Mouse (Mus musculus) gastrocnemius, postnatal 14 days (tissue): ENCODE data around the gene Camkmt. TPM values are rescaled to one million over a fixed set of nuclear protein-coding genes. Genes with fewer than 3 reads are reported as not detected.

Experiments
- DNase-seq: peaks from one replicate; pipeline ENCODE4 v3.0.0; 2021; ENCODE audit warnings: mixed read lengths
- intact Hi-C: fragments of 180-260 bp; cut with DNase I; formaldehyde crosslinking; loops from one replicate; pipeline ENCODE4 v1.15.1; 2025; ENCODE audit warnings: low total_unique reads
- total RNA-seq, 2 experiments: library from RNA; stranded (reverse); gene quantifications; 2 replicates each; pipeline ENCODE4 v1.2.3; 2021

Gene Camkmt
- total RNA-seq, 2 experiments from 2014 or later: 1.5 to 1.7 TPM

DNA sequence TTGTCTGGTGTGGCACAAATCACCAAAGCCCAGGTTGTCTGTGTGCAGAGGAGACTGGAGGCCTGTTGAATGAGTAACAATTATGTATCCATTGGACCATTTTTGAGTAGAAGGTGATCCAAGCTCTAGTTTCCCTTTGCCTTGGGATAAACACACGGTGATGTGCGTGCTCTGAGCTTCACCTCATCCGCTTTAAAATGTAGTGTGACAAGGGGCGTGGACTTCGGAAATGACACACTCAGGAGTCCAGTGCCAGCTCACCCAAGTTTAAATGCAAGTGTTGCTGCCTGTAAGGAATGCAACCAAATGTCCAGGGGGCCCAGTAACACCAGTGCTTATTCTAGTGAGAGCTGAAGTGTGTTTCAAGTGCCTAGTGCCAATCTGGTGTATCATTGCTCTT lies 392.7 kb downstream of the Camkmt start:
- no peak for DNase-seq
- intact Hi-C loops: no loop called here

DNA sequence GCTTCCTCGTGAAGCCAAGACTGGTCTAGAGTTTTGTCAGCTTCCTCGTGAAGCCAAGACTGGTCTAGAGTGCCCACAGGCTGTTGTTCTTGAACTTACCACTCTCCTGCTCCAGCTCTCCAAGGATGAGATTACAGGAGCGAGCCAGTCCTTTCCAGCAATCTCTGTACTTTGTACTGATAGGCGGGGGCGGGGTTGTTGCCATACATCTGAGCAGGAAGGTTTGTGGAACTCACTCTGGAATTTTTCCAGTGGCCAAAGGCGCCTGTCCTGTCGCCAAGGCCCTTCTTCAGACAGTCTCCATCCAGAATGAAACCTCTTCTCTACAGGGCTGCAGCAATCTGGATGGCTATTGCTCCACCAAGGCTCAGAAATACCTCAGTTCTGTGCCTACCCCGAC lies 393.7 kb downstream of the Camkmt start:
- intact Hi-C loops: no loop called here

DNA sequence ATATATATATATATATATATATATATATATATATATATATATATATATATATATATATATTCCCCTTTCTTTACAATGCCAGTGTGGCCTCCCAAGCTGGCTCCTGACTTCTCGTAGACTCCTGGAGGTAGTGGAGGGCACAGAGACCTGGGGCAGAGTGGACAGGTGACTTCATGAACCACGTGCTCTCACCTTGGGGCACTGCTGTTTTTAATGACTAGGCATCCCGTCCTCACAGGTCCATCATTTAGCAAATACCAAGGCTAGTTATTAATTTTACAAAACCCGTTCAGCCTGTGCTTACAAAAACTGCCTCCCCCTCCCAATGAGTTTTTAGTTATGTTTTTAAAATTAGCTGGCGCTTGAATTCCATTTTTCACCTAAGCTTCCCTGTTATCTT lies 394.2 kb downstream of the Camkmt start:
- intact Hi-C loops: no loop called here
- no peak for DNase-seq

More for the DNA sequence above, 393.7 kb downstream of the Camkmt start:
- DNase-seq: no peak

DNA sequence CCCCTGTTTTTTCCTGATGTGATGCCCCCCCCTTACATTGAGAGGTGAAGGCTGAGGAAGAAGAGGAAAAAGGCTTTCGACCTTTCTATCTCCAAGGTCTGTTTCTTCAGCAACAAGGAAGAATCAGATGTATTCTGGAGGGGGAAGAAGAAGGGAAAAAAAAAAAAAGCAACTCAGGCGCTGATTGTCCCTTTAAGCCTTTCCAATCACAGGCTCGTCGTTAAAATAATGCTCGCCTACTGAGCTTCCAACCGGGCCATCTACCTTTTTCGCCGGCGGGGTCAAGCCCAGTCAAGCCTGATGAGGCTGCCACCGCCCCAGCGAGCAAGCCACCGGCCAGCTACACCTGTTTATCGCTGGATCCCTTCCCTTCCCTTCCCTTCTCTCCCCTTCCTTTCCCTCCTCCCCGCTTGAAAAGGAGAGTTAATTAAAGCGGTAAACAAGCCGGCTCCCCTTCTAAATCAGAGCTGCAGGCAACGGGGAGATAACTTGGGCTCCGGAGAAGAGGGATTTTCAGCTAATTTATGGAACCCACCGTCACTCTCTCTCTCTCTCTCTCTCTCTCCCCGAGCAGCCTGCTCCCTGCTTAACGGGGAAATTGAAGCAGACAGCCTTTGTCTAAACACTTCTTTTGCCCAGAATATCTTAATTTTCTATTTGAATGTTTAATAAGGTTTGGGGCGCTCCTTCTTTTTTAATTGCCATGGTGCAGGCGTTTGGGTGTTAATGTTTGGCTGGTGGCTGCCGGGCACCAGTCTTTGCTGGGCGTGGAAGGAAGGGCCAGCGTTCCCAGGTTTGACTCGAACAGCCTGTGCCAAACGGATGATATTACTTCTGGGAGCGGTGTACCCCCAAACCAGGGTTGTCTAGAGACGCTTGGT lies 395.0 kb downstream of the Camkmt start:
- DNase-seq: no peak
- intact Hi-C loops: no loop called here

DNA sequence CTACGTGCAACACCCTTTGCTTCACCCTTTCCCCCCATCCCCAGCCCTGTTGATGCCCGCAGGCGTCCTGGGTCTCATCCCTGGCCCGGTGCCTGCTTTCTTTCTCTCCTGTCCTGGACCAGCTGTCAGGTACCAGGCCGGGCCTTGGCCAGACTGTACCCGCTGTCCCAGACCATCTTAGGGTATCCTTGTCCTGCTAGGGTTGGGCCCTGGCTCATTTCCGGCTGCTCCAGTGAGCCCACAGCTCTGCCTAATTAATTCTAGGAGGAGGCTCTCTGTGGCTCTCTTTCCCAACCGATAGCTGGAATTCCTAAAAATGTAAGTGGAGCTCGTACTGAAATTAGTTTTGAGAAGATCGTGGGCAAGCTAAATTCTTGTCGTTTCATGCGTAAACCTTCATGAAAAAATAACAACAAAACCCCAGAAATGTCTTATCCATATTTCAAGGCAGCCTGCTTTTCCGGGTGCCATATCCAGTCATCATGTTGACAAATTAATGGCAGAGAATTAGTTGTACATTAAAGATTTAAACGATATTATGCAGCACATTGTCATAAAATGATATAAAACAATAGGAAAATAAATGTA lies 395.7 kb downstream of the Camkmt start:
- intact Hi-C loops: no loop called here
- DNase-seq: no peak

DNA sequence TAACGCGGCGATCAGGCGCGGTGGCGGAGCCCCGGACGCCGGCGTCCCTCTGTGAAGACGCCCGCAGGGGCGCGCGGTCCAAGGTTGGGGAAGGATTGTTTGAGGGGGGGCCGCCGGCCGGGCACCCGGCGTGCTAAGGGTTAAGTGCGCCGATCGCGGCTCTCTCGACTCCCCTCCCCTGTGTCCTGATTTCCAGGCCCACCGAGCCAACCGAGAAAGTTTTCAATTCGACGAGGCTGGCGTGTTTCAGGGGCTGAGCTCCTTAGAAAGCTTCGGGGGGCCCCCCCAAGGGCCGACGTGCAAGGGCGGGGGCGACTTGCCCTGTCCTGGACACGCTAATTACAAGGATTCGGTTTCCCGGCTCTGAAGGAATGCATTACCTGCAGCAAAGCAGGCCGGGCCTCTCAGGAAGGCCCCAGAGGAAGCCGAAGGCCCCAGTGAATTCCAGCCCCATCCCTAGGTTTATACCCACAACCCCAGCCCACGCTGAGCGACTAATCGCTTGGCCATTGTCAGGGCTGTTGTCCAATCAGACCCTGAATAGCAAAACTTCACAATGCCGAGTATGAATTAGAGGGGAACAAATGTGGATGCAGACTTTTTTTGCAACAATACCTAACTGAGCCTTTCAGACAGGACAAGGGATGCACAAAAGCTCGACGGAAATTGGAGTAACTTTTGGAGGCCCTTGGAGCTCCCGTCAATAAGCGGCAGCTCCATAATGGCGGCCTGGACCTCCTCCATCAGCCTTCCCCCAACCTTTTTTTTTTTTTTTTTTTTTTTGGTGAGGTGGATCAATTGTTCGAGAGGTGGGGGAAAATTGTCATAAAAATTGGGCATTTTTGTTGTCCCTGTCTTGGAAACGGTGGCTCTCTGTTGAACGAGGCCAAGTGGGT lies 396.5 kb downstream of the Camkmt start:
- intact Hi-C loops: no loop called here
- no peak for DNase-seq

DNA sequence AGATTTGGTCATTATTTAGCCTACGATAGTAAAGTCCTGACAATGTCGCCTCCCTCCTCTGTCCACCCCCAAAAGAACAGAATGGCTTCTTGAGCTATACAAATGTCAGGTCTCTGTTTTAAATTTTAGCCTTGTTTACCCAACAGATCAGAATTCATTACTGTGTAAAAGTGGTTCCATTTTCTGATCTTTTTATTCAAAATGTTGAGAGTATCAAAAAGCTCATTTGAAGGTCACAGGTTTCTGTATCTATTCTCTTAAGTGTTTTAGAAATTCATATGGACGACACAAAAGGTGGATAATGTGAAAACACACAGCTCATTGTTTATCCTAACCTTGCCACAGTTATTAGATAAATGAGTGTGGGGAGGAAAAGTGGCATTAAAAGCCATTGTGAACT lies 397.2 kb downstream of the Camkmt start:
- intact Hi-C loops: no loop called here
- no peak for DNase-seq

DNA sequence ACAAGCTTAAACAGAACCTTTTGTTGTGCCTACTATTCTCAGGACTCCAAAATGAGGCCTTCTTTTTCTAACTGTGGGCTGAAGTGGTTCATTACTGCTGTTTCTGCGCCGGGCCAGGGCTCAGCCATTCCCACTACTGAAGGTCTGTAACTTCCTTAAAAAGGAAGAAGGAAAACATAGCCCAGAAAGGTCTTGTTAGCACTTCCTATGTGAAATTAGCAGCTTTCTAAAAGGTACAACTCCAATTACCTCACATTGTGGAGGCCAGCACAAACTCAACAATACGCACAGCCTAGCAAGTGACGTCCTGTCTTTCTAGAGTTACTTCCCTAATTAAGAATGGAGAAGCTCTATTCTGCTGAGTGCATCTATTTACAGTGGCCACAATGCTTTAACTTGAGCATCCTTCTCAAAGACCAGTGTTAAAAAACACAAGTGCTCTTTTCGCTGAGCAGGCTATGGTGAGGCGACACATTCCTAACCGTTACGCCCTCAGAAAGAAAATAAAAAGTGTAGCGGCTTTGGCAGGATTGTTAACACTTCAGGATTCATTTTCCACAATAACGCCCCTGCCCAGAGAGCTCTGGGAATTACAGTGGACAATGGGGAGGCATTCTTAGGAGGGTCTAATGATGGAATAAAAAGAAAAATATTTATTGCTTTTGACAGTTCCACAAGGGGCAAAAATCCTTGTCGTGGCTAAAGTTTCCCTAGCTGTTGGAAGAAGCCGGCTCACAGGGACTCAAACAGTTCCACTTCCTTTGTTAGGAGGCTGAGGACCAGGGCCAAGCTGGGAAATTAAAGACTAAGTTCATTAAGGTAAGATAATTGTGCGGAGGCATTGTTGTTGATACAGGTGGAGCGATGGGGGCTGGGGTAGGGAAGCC lies 398.5 kb downstream of the Camkmt start:
- no peak for DNase-seq
- intact Hi-C loops: no loop called here

DNA sequence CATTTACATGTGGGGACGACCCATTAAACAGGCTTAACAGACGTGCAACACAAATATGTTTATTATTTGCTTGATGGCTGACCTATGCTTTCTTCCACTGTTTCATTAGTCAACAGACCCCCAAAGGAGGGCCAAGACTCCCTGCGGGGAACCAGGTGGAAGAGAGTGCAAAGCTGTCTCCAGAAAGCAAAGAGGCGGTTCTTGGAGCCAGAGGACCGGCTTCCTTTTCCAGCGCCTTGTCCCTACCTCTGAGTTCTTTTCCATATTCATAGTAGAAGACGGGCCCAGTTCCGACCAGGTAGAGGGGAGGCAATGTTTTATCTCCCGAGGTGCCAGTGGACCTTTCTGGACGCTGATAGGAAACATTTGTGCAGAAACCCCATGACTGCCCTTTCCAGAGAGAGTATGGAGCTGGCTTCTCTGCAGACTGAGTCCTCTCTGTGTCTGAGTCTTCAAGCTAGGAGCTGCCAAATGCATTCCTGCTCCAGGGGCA lies 399.2 kb downstream of the Camkmt start:
- intact Hi-C loops: no loop called here
- no peak for DNase-seq

DNA sequence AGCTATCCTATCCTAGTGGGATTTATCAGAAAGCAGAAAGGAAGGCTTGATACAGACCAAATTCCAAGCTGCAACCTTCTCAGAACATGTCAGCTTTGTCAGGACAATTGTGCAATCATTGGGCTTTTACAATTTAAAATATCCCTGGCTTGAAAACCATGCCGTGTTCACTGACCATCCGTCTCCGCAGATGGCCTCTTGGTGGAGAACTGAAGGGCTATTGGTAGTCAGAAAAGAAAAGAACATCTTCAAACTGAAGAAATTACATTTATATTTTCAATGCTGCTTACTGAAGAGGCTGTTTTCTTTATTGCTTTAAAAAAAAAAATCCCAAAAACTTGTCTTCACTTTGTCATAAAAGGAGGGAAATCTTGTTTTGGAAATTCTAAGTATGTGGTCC lies 401.1 kb downstream of the Camkmt start:
- DNase-seq: no peak
- intact Hi-C loops: no loop called here

DNA sequence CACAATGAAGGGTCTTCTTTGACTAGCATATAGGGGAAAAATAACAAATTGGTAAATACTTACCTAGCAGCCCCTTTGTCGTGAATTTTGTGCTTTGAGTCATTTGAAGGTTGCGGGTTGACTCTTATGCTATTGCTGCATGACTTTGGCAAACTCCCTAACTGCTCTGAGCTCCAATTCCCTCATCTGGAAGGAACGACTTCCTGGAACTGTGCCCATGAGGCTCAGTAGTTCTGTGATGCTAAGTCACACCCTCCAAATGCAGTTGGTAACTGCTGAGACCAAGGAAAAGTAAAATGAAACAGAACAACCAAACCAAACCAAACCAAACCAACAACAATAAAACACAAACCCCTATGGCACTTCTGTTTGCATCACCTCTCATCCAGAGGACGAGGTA lies 403.2 kb downstream of the Camkmt start:
- intact Hi-C loops: no loop called here
- no peak for DNase-seq

DNA sequence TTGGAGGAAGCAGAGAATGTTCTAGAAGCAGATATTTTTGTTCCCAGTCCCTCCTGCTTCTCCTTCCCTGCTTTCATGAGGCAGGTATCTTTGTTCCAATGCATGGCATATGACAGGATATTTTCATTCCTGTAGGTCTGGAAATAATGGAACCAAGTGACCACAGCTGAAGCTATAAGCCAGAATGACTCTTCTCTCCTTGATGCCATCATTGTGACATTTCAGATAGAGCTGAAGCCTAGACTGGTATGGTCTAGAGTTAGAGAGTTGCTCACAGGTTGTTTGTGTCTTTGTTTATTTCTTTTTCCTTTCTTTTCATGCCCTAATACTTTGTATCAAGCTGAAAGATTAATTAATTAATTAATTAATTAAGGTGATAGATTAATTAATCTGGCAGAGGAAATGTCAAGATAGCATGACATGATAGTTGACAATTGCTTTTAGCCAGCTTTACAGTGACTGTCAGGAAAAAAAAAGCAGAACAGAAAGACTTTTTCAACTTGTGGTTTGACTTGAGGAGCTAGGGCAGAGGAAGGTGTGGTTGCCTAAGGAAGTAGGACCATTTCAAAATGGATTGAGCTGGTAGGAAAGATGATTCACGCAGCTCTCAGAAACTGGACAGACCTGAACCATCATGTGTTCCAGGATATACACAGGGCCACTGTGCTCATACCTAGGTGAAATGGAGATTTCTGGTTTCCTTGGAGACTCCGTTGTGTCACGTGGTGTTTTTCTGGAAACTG lies 404.8 kb downstream of the Camkmt start:
- no peak for DNase-seq
- intact Hi-C loops: no loop called here

DNA sequence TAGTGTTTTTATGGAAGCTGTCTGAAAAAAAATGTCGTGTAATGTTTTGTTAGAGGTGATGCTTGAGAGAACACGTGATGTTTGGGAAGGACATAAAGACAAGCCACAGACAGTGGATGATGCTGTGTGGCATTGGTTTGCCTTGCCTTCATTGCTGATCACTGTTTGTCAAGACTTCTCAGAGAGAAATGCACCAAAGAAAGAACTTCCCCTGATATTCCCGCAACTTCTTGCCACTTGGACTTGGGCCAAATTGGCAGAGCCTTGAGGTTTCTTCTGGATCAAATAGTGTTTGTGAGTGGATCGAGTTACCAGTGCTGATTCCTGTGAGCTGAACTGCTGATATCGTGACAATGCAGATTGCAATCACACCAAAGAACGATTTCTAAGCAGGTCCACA lies 405.5 kb downstream of the Camkmt start:
- intact Hi-C loops: no loop called here
- DNase-seq: no peak

DNA sequence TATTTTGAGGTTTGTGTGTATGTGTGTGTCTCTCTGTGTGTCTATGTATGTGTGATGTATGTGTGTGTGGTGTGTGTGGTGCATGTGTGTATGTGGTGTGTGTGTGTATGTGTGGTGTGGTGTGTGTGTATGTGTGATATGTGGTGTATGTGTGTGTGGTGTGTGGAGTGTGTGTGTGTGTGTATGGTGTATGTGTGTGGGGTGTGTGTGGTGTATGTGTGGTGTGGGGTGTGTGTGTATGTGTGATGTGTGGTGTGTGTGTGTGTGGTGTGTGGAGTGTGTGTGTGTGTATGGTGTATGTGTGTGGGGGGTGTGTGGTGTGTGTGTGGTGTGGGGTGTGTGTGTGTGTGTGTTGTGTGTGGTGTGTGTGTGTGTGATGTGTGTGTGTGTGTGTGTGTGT lies 414.5 kb downstream of the Camkmt start:
- no peak for DNase-seq
- intact Hi-C loops: no loop called here

DNA sequence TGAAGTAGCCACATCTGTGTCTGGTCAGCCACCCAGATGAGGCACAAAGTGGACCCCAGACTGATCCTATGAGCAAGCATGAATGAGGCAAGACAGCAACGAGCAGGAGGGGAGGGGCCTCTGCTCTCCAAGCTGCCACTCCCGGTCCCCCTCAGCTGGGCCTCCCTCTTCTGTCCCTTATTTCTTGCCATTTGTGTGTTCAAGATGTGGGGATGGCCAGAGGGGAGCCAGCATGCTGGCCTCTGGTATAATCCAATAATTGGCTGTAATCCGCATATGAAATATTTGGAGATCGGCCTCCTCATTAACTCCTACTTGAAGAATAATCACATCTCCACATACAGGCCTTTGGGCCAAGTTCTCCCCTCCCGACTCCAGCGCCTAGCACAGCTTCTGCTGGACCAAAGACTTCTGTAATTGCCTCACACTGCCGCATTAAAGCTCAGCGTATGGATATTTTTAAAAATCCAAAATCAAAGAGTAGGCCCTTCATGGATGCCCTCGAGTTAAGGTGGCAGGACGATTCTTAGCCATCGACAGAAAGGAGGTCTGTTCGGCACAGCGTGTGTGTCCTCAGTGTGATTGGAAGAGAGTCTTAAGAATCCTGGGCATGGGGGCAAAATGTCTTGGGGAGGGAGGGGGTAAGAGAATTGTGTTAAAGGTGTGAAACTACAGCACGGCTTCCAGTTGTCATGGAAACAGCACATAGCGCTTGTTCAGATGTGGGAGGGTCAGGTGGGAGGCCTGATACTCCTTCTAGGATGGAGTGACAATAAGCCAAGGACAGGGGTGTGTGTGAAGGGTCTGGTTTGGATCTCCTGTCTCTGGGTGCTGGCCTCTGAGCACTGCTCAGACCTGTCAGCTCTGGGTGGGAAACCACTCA lies 416.1 kb downstream of the Camkmt start:
- no peak for DNase-seq
- intact Hi-C loops: no loop called here

DNA sequence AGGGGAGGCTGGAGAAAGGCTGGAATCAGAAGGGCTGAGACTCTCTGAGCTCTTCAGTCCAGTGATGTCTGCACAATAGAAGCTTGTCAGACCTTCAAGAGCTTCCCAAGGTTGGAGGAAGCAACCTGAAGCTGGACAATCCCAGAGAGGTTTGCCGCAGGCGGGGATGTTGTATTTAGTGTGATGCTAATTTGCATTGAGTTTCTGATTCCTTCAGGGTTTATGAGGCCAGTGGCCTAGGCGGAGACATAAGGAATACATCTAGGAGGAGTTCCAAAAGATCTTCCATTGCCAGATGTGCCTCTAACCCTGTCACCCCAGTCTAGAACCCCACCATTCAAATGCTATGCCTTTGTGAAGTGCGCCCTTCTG lies 416.7 kb downstream of the Camkmt start:
- no peak for DNase-seq
- intact Hi-C loops: no loop called here
